Mouse (Mus musculus) spleen, adult 2 months (tissue): ENCODE results near the gene Il4ra.

Experiments used
- CTCF ChIP-seq: fragments of 200-500 bp; IDR thresholded peaks from 2 replicates; pipeline ENCODE4 v1.5.1; 2011; ENCODE audit warnings: mild to moderate bottlenecking, inconsistent platforms; ENCODE audit not compliant: insufficient read depth, insufficient read length, insufficient replicate concordance; ENCODE audit errors: extremely low read depth
- POLR2A ChIP-seq: fragments of 200-500 bp; IDR thresholded peaks from 2 replicates; pipeline ENCODE4 v1.6.1; 2011; ENCODE audit warnings: low read depth, low read length, inconsistent platforms

GRCm38 (mm10) chr7:125566420-125566819 lies 14.5 kb downstream of the Il4ra start:
- TF ChIP-seq CTCF = no peak
- TF ChIP-seq POLR2A = no peak
